Mouse (Mus musculus) frontal cortex, adult (tissue): Measurements from ENCODE around the gene Gxylt1.
"Not testable (repeated sequence)": the region's sequence is repeated elsewhere in the genome, so short reads cannot be mapped to it uniquely, and the experiment has no call there.

Experiments
- ATAC-seq: cut with Nextera tagmentation; 2 replicates; pipeline ENCODE4 v1.9.2; 2017; ENCODE audit warnings: mild to moderate bottlenecking, moderate library complexity, mixed read lengths; ENCODE audit not compliant: low TSS enrichment

The Gxylt1 gene

DNA sequence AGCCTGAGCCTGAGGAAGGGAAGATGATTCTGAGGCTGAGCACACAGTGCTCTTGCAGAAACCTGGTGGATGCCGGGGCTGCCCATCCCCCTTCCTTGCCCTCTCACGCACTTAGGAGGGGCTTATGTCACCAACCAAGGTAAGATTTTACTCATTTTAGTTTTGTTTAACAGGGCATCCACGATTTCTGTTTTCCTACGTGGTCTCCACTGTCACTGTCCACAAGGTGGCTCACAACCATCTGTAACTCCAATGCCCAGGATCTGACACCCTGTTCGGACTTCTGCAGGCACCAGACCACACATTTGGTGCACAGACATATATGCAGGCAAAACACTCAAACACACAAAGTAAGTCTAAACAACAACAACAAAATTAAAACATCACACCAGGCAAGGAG lies 12.2 kb downstream of the Gxylt1 start:
- ATAC-seq: peak; percentile 33; the same call in 1 of the 2 replicates

GRCm38 (mm10) chr15:93262274-93262673 lies 12.7 kb downstream of the Gxylt1 start:
- ATAC-seq: no peak

- ATAC-seq: no peak
These were observed 15.0 kb downstream of the Gxylt1 start for GRCm38 (mm10) chr15:93259933-93260332.

DNA sequence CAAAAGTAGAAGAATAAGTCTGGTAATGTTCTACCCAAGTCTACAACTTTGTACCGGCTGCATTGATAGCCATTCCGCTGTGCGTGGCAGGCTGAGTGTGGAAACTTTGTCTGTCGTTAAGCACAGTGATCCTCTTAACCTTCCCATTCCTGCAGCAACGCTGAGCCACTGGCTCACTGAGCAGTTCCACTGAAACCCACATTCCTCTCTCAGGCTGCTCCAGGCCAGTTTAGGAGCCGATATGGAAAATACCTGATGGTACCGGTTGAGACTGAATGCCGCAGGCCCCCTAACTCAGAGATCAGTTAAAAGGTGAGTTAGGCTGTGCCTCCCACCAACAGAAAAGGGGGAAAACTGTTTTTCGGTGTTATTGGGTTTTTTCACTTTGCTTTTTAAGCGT lies 19.7 kb downstream of the Gxylt1 start:
- no peak for ATAC-seq

GRCm38 (mm10) chr15:93253172-93253571 lies 21.8 kb downstream of the Gxylt1 start:
- ATAC-seq: no peak

DNA sequence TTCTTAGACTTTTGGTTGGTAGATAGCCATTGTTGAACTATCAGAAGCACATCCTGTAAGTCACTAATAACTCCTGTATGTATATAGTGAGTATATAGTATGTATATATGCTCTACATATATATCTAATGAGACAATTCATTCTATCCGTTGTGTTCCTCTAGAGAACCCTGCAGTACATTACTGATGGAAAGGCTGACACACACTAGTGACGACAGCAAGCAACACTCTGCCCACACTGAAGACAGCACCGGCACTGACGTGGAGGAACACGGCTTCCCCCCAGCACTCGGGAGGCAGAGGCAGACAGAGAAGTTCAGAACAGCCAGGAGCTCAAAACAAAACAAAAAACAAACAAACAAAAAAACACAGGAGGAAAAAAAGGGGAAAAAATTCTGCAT lies 22.6 kb downstream of the Gxylt1 start:
- peak; percentile 90 for ATAC-seq

DNA sequence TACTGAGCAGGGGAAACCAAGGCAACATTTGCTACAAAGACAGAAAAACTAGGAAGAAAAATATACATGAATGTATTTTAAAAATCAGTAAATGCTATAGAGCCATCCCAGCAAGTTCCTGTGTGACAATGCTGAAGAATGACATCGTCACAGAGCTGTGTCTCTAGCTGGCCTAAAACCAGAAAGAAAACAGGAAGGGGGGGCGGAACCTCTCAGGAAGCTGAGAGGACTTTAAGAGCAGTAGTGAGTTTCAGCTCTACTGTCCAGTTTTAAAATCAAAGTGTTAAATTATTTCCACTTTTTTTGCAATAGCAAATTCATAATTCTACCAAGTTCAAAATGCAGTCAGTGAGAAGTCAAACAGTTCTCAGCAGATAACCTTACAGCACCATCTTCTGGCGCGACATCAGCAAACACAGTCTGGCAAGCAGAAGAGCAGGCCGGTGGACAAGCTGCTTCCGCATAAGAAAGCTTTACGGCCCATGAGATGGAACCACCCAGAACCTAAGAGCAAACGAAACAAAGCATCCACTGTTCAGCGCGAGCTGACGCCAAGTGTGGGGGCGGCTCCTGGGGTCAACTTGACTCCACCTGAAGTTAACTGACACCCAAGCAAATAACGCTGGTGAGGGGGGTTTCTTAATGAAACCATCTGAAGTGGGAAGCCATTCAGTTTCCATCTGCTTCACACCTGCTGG lies 23.3 kb downstream of the Gxylt1 start:
- peak; percentile 48 for ATAC-seq

DNA sequence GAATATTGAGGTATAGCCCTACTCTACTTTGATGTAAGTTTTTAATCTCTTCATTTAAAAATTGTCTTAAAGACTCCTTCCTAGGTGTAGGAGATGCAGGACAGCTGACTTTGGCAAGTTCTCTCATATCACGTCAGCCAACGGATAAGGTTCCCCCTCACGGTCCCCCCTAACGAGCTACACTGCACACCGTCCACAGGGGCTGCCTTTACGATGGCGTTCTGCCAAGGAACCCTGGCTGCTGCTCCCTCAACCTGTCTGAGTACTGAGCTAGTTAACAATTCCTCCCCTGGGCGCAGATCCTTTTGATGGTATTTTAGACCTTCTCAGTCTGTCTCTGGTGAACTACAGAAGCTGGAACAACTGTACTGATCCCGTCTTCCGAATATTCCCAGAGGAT lies 31.8 kb downstream of the Gxylt1 start:
- ATAC-seq: no peak

- not testable (repeated sequence) for ATAC-seq
These were observed 38.5 kb downstream of the Gxylt1 start for GRCm38 (mm10) chr15:93236456-93236855.

- ATAC-seq: no peak
These were observed 46.0 kb downstream of the Gxylt1 start for GRCm38 (mm10) chr15:93229028-93229427.

- no peak for ATAC-seq
These were observed 46.6 kb downstream of the Gxylt1 start for GRCm38 (mm10) chr15:93228375-93228774.

- peak; percentile 97 for ATAC-seq
These were observed 47.3 kb downstream of the Gxylt1 start for GRCm38 (mm10) chr15:93227764-93228079.

- no peak for ATAC-seq
These were observed 47.8 kb downstream of the Gxylt1 start for GRCm38 (mm10) chr15:93226930-93227763.

- 0 out of 2 replicates have a peak, but pooled peaks have one; percentile 64 for ATAC-seq
These were observed 52.5 kb downstream of the Gxylt1 start for GRCm38 (mm10) chr15:93222475-93222874.

GRCm38 (mm10) chr15:93212617-93213016 lies 62.4 kb downstream of the Gxylt1 start:
- ATAC-seq: no peak

DNA sequence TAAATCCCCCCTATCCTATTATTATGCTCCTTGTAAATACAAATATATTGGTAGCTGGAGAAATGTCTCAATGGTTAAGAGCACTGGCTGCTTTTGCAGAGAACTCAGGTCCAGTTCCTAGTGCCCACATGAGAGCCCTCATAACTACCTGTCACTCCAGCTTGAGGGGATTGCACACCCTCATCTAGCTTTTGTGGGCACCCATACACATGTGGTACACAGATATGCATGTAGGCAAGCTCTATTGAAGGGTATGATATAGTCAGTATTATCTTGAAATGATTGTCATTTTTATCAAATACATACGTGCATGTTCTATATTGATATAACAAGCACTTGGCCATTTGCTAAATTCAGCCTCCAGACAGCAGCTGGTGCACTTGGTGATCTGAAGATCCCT lies 70.1 kb downstream of the Gxylt1 start:
- ATAC-seq: no peak

DNA sequence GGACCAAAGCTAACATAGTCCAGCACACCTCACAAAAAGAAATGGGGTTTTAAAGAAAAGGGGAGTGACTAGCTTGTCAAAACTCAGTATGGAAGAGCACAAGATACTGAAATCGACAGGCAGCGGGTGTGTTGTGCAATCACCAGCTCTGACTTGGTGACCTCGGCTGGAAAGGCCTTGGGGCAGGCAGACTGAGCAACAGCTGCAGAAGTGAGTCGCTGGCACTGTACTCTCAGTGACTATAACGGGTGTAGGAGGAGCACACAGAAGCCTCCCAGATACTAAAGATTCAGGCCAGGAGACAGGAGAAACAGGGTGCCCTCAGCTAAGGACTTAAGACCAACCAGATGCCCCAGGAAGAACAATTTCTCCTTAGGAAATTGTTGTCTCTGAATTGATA lies 73.0 kb downstream of the Gxylt1 start:
- no peak for ATAC-seq

GRCm38 (mm10) chr15:93191387-93192145 lies 83.4 kb downstream of the Gxylt1 start:
- no peak for ATAC-seq
